Mouse (Mus musculus): ENCODE data around the gene Dhtkd1.

Dhtkd1 gene

GRCm38 (mm10) chr2:5930291-5931054 lies 12.1 kb downstream of the Dhtkd1 start:
- no peak for DNase-seq

- DNase-seq, result no peak
These were observed 12.8 kb downstream of the Dhtkd1 start for GRCm38 (mm10) chr2:5929793-5930192.

- DNase-seq, result no peak
These were observed 15.1 kb downstream of the Dhtkd1 start for GRCm38 (mm10) chr2:5927481-5927880.

GRCm38 (mm10) chr2:5923786-5924185 lies 18.8 kb downstream of the Dhtkd1 start:
- DNase-seq, result no peak

GRCm38 (mm10) chr2:5922823-5923222 lies 19.8 kb downstream of the Dhtkd1 start:
- no peak for DNase-seq

- no peak for DNase-seq
These were observed 31.2 kb downstream of the Dhtkd1 start for GRCm38 (mm10) chr2:5911282-5911965.

GRCm38 (mm10) chr2:5906625-5907024 lies 36.0 kb downstream of the Dhtkd1 start:
- DNase-seq, result peak in 1 of 2 experiments; percentile 14

- no peak for DNase-seq
These were observed 36.5 kb downstream of the Dhtkd1 start for GRCm38 (mm10) chr2:5906092-5906491.

- peak in 1 of 2 experiments; percentile 8 for DNase-seq
These were observed 42.4 kb downstream of the Dhtkd1 start for GRCm38 (mm10) chr2:5900145-5900544.

GRCm38 (mm10) chr2:5894843-5895570 lies 47.6 kb downstream of the Dhtkd1 start, which contains the start of gene Sec61a2:
TSS of gene Sec61a2 (minus strand) at chr2:5895432.
- peak; percentile 96 to 97 for DNase-seq

GRCm38 (mm10) chr2:5894296-5894695 lies 48.3 kb downstream of the Dhtkd1 start:
- peak in 1 of 2 experiments; percentile 4 for DNase-seq

- no peak for DNase-seq
These were observed 53.2 kb downstream of the Dhtkd1 start for GRCm38 (mm10) chr2:5889412-5889811.

GRCm38 (mm10) chr2:5888865-5889264 lies 53.7 kb downstream of the Dhtkd1 start:
- no peak for DNase-seq

- no peak for DNase-seq
These were observed 65.1 kb downstream of the Dhtkd1 start for GRCm38 (mm10) chr2:5877446-5877845.

GRCm38 (mm10) chr2:5869746-5870145 lies 72.8 kb downstream of the Dhtkd1 start:
- no peak for DNase-seq

- no peak for DNase-seq
These were observed 74.9 kb downstream of the Dhtkd1 start for GRCm38 (mm10) chr2:5867681-5868080.

GRCm38 (mm10) chr2:5862834-5863233 lies 79.8 kb downstream of the Dhtkd1 start, which contains the start of gene Gm13199:
TSS of gene Gm13199 (minus strand) at chr2:5862934.
- no peak for DNase-seq

GRCm38 (mm10) chr2:5851866-5852265 lies 90.7 kb downstream of the Dhtkd1 start:
- DNase-seq, result no peak

- peak in 1 of 2 experiments; percentile 20 for DNase-seq
These were observed 91.5 kb downstream of the Dhtkd1 start for GRCm38 (mm10) chr2:5851116-5851515.

Measured in lung, adult 18-20 months (tissue).